Mouse (Mus musculus): ENCODE measurements at regions not wholly inside any gene's neighbourhood (a gene's known extent, or its start where the extent isn't known, plus 50 kb on each side); places are given as distances from the start of the nearest gene placed in this dataset.
"Not testable (repeated sequence)": the region's sequence is repeated elsewhere in the genome, so short reads cannot be mapped to it uniquely, and the experiment has no call there.

GRCm38 (mm10) chr9:116425400-116425799, 250.2 kb upstream of the Tgfbr2 start:
- not testable (repeated sequence) for H3K9me3 ChIP-seq; H3K36me3 ChIP-seq; H3K9ac ChIP-seq; H3K27me3 ChIP-seq; H3K27ac ChIP-seq; H3K4me2 ChIP-seq (replicated peaks); ATAC-seq (ENCODE audit: low FRiP score, low read depth); H3K4me3 ChIP-seq
- WGBS, result 82% methylated on average over 9 of the region's 9 CpGs
- H3K4me1 ChIP-seq, result peaks cover 30% of the 10 kb centered on the region

GRCm38 (mm10) chr9:116415021-116415420, 239.9 kb upstream of the Tgfbr2 start:
- Histone ChIP-seq H3K27ac (no peak overlapping the region), H3K9ac (no peak overlapping the region), H3K36me3 (no peaks in the 10 kb centered on the region), H3K27me3 (no peaks in the 10 kb centered on the region), H3K4me3 (no peak overlapping the region), H3K9me3 (no peaks in the 10 kb centered on the region), H3K4me1 (no peaks in the 10 kb centered on the region), H3K4me2 (replicated peaks) (no peak overlapping the region)
- no peak for ATAC-seq (ENCODE audit: low FRiP score, low read depth)
- WGBS, result 58% methylated on average over 4 of the region's 4 CpGs

GRCm38 (mm10) chr9:116411067-116411466, 235.9 kb upstream of the Tgfbr2 start:
- no peaks in the 10 kb centered on the region for H3K27me3 ChIP-seq
- no peak overlapping the region for H3K4me3 ChIP-seq
- H3K9ac ChIP-seq, result no peak overlapping the region
- H3K9me3 ChIP-seq, result peaks cover 7% of the 10 kb centered on the region; the same call in 1 of the 2 replicates
- H3K4me2 ChIP-seq (replicated peaks), result no peak overlapping the region
- no peaks in the 10 kb centered on the region for H3K4me1 ChIP-seq
- H3K36me3 ChIP-seq, result no peaks in the 10 kb centered on the region
- ATAC-seq (ENCODE audit: low FRiP score, low read depth), result no peak
- WGBS, result 49% methylated on average over 5 of the region's 5 CpGs
- no peak overlapping the region for H3K27ac ChIP-seq

- Histone ChIP-seq H3K9me3 (peaks cover 7% of the 10 kb centered on the region; the same call in 1 of the 2 replicates), H3K9ac (no peak overlapping the region), H3K4me3 (no peak overlapping the region), H3K36me3 (no peaks in the 10 kb centered on the region), H3K27ac (no peak overlapping the region), H3K4me2 (replicated peaks) (no peak overlapping the region), H3K27me3 (no peaks in the 10 kb centered on the region), H3K4me1 (no peaks in the 10 kb centered on the region)
- ATAC-seq (ENCODE audit: low FRiP score, low read depth), result no peak
- 92% methylated on average over 8 of the region's 8 CpGs for WGBS
Observed at GRCm38 (mm10) chr9:116410461-116410860, 235.3 kb upstream of the Tgfbr2 start.

- peaks cover 7% of the 10 kb centered on the region; the same call in 1 of the 2 replicates for H3K9me3 ChIP-seq
- H3K4me3 ChIP-seq, result no peak overlapping the region
- H3K9ac ChIP-seq, result no peak overlapping the region
- no peak for ATAC-seq (ENCODE audit: low FRiP score, low read depth)
- H3K4me2 ChIP-seq (replicated peaks), result no peak overlapping the region
- 88% methylated on average over 2 of the region's 2 CpGs for WGBS
- H3K27me3 ChIP-seq, result no peaks in the 10 kb centered on the region
- no peak overlapping the region for H3K27ac ChIP-seq
- no peaks in the 10 kb centered on the region for H3K36me3 ChIP-seq
- no peaks in the 10 kb centered on the region for H3K4me1 ChIP-seq
Observed at GRCm38 (mm10) chr9:116408116-116408515, 233.0 kb upstream of the Tgfbr2 start.

- WGBS, result 90% methylated on average over 1 of the region's 1 CpGs
- ATAC-seq (ENCODE audit: low FRiP score, low read depth), result no peak
Observed at GRCm38 (mm10) chr9:116405051-116405450, 229.9 kb upstream of the Tgfbr2 start.

GRCm38 (mm10) chr9:116401821-116402220, 226.7 kb upstream of the Tgfbr2 start:
- Histone ChIP-seq H3K27ac (no peak overlapping the region), H3K9ac (no peak overlapping the region), H3K9me3 (no peaks in the 10 kb centered on the region), H3K4me3 (no peak overlapping the region), H3K4me2 (replicated peaks) (no peak overlapping the region), H3K4me1 (no peaks in the 10 kb centered on the region), H3K27me3 (no peaks in the 10 kb centered on the region), H3K36me3 (no peaks in the 10 kb centered on the region)
- no peak for ATAC-seq (ENCODE audit: low FRiP score, low read depth)
- 77% methylated on average over 7 of the region's 7 CpGs for WGBS

More at GRCm38 (mm10) chr9:116405051-116405450, 229.9 kb upstream of the Tgfbr2 start:
- H3K4me1 ChIP-seq, result no peaks in the 10 kb centered on the region
- no peaks in the 10 kb centered on the region for H3K27me3 ChIP-seq
- H3K4me3 ChIP-seq, result no peak overlapping the region
- H3K4me2 ChIP-seq (replicated peaks), result no peak overlapping the region
- no peak overlapping the region for H3K9ac ChIP-seq
- no peak overlapping the region for H3K27ac ChIP-seq
- H3K9me3 ChIP-seq, result peaks cover 7% of the 10 kb centered on the region; the same call in 1 of the 2 replicates
- no peaks in the 10 kb centered on the region for H3K36me3 ChIP-seq

- no peak for ATAC-seq (ENCODE audit: low FRiP score, low read depth)
- Histone ChIP-seq H3K4me1 (no peaks in the 10 kb centered on the region), H3K4me3 (no peak overlapping the region), H3K9ac (no peak overlapping the region), H3K27ac (no peak overlapping the region), H3K4me2 (replicated peaks) (no peak overlapping the region), H3K36me3 (no peaks in the 10 kb centered on the region), H3K27me3 (no peaks in the 10 kb centered on the region), H3K9me3 (no peaks in the 10 kb centered on the region)
- WGBS, result 34% methylated on average over 2 of the region's 2 CpGs
Observed at GRCm38 (mm10) chr9:116400270-116400669, 225.1 kb upstream of the Tgfbr2 start.

- Histone ChIP-seq H3K4me2 (replicated peaks) (no peak overlapping the region), H3K36me3 (no peaks in the 10 kb centered on the region), H3K27ac (no peak overlapping the region), H3K4me1 (no peaks in the 10 kb centered on the region), H3K9me3 (no peaks in the 10 kb centered on the region), H3K27me3 (no peaks in the 10 kb centered on the region), H3K4me3 (no peak overlapping the region), H3K9ac (no peak overlapping the region)
- no peak for ATAC-seq (ENCODE audit: low FRiP score, low read depth)
- 95% methylated on average over 1 of the region's 1 CpGs for WGBS
Observed at GRCm38 (mm10) chr9:116399296-116399695, 224.1 kb upstream of the Tgfbr2 start.

- H3K27ac ChIP-seq, result no peak overlapping the region
- no peak for ATAC-seq (ENCODE audit: low FRiP score, low read depth)
- H3K9ac ChIP-seq, result no peak overlapping the region
- H3K9me3 ChIP-seq, result no peaks in the 10 kb centered on the region
- WGBS, result 63% methylated on average over 8 of the region's 8 CpGs
- no peak overlapping the region for H3K4me2 ChIP-seq (replicated peaks)
- no peak overlapping the region for H3K4me3 ChIP-seq
- H3K36me3 ChIP-seq, result no peaks in the 10 kb centered on the region
- H3K27me3 ChIP-seq, result no peaks in the 10 kb centered on the region
- H3K4me1 ChIP-seq, result peaks cover 10% of the 10 kb centered on the region
Observed at GRCm38 (mm10) chr9:116392258-116392657, 217.1 kb upstream of the Tgfbr2 start.

- Histone ChIP-seq H3K9me3 (no peaks in the 10 kb centered on the region), H3K4me3 (no peak overlapping the region), H3K4me2 (replicated peaks) (no peak overlapping the region), H3K4me1 (peaks cover 20% of the 10 kb centered on the region), H3K27me3 (no peaks in the 10 kb centered on the region), H3K36me3 (no peaks in the 10 kb centered on the region), H3K9ac (no peak overlapping the region), H3K27ac (no peak overlapping the region)
- 87% methylated on average over 3 of the region's 3 CpGs for WGBS
- no peak for ATAC-seq (ENCODE audit: low FRiP score, low read depth)
Observed at GRCm38 (mm10) chr9:116389781-116390180, 214.6 kb upstream of the Tgfbr2 start.

- H3K27ac ChIP-seq, result no peak overlapping the region
- H3K4me3 ChIP-seq, result no peak overlapping the region
- H3K9ac ChIP-seq, result no peak overlapping the region
- H3K36me3 ChIP-seq, result no peaks in the 10 kb centered on the region
- H3K9me3 ChIP-seq, result no peaks in the 10 kb centered on the region
- no peaks in the 10 kb centered on the region for H3K27me3 ChIP-seq
- H3K4me1 ChIP-seq, result peaks cover 29% of the 10 kb centered on the region
- whole genome bisulfite sequencing, result 69% methylated on average over 8 of the region's 8 CpGs
- H3K4me2 ChIP-seq (replicated peaks), result no peak overlapping the region
- ATAC-seq (ENCODE audit: low FRiP score, low read depth), result no peak
Observed at GRCm38 (mm10) chr9:116388863-116389262, 213.7 kb upstream of the Tgfbr2 start.

- 92% methylated on average over 9 of the region's 9 CpGs for WGBS
- H3K27me3 ChIP-seq, result no peaks in the 10 kb centered on the region
- H3K36me3 ChIP-seq, result no peaks in the 10 kb centered on the region
- H3K4me3 ChIP-seq, result no peak overlapping the region
- H3K9me3 ChIP-seq, result no peaks in the 10 kb centered on the region
- H3K4me2 ChIP-seq (replicated peaks), result no peak overlapping the region
- peaks cover 37% of the 10 kb centered on the region for H3K4me1 ChIP-seq
- H3K27ac ChIP-seq, result no peak overlapping the region; the same call in 1 of the 2 replicates
- no peak overlapping the region for H3K9ac ChIP-seq
- no peak for ATAC-seq (ENCODE audit: low FRiP score, low read depth)
Observed at GRCm38 (mm10) chr9:116388025-116388424, 212.9 kb upstream of the Tgfbr2 start.
